Mouse (Mus musculus) kidney, embryonic 14.5 days (tissue): Measurements from ENCODE around the gene Atrnl1. TPM values are rescaled to one million over a fixed set of nuclear protein-coding genes. Genes with fewer than 3 reads are reported as not detected.

Experiments
- ATAC-seq: fragments of 200-750 bp; cut with Nextera tagmentation; 2 replicates; pipeline ENCODE4 v1.8.0; 2017; ENCODE audit warnings: moderate number of reproducible peaks, mild to moderate bottlenecking, moderate TSS enrichment, moderate library complexity; ENCODE audit not compliant: low FRiP score, low TSS enrichment
- H3K27ac ChIP-seq: fragments of 300-500 bp; sonication (generic); 2 replicates; pipeline ENCODE4 v1.5.1; 2014; ENCODE audit warnings: low read depth, mild to moderate bottlenecking, low read length, moderate library complexity, mixed read lengths
- H3K27me3 ChIP-seq: fragments of 300-500 bp; sonication (generic); 2 replicates; pipeline ENCODE4 v1.6.1; 2014; ENCODE audit warnings: mild to moderate bottlenecking, low read length; ENCODE audit not compliant: control insufficient read depth, insufficient read depth
- H3K36me3 ChIP-seq: fragments of 300-500 bp; sonication (generic); 2 replicates; pipeline ENCODE4 v1.6.1; 2014; ENCODE audit warnings: low read length, mixed read lengths; ENCODE audit not compliant: control insufficient read depth, insufficient read depth
- H3K4me1 ChIP-seq: fragments of 300-500 bp; sonication (generic); 2 replicates; pipeline ENCODE4 v1.6.1; 2014; ENCODE audit warnings: low read length, mixed read lengths; ENCODE audit not compliant: control insufficient read depth, insufficient read depth
- H3K4me2 ChIP-seq: fragments of 300-500 bp; sonication (generic); replicated peaks from 2 replicates; pipeline ENCODE4 v1.6.1; 2014; ENCODE audit warnings: low read depth, mild to moderate bottlenecking, low read length
- H3K4me3 ChIP-seq: fragments of 300-500 bp; sonication (generic); 2 replicates; pipeline ENCODE4 v1.5.1; 2014; ENCODE audit warnings: mild to moderate bottlenecking, low read length
- H3K9ac ChIP-seq: fragments of 300-500 bp; sonication (generic); 2 replicates; pipeline ENCODE4 v1.6.1; 2014; ENCODE audit warnings: low read depth, mild to moderate bottlenecking, low read length, moderate library complexity
- H3K9me3 ChIP-seq: fragments of 300-500 bp; sonication (generic); 2 replicates; pipeline ENCODE4 v1.6.1; 2016; ENCODE audit warnings: low read length; ENCODE audit not compliant: control insufficient read depth
- WGBS: fragments of 180-500 bp; shearing (Covaris S2); extraction: QIAGEN DNeasy Blood & Tissue Kit; methylation state at CpG from one replicate; pipeline ENCODE4 v1.1.7; 2014; 5-methylcytosine and 5-hydroxymethylcytosine counted together
- polyA plus RNA-seq: library from polyadenylated mRNA; unstranded; fragments of >200 nt; fragmentation: Nextera tagmentation; extraction: Ambion mirVana; gene quantifications from 2 replicates; pipeline ENCODE4 v1.2.1, GENCODE M21; 2014

Atrnl1 gene
- polyA plus RNA-seq, 1 experiment from 2014 or later, result 10.5 TPM

- ATAC-seq, result no peak
- no peak overlapping the region for H3K27ac ChIP-seq
- WGBS, result 77% methylated on average over 3 of the region's 3 CpGs
- no peaks in the 10 kb centered on the region for H3K27me3 ChIP-seq
- H3K36me3 ChIP-seq, result no peaks in the 10 kb centered on the region
- H3K4me2 ChIP-seq, result no peak overlapping the region
- no peak overlapping the region for H3K4me3 ChIP-seq
- H3K9me3 ChIP-seq, result no peaks in the 10 kb centered on the region
- H3K9ac ChIP-seq, result no peak overlapping the region
- no peaks in the 10 kb centered on the region for H3K4me1 ChIP-seq
Observed at GRCm38 (mm10) chr19:57603593-57603992, 7.2 kb upstream of the Atrnl1 start.

GRCm38 (mm10) chr19:57605941-57606340 lies 4.9 kb upstream of the Atrnl1 start:
- no peaks in the 10 kb centered on the region for H3K36me3 ChIP-seq
- WGBS, result 75% methylated on average over 3 of the region's 3 CpGs
- no peaks in the 10 kb centered on the region for H3K9me3 ChIP-seq
- H3K4me2 ChIP-seq, result no peak overlapping the region
- H3K9ac ChIP-seq, result no peak overlapping the region
- H3K27me3 ChIP-seq, result no peaks in the 10 kb centered on the region
- no peak for ATAC-seq
- H3K4me3 ChIP-seq, result no peak overlapping the region
- H3K27ac ChIP-seq, result no peak overlapping the region
- no peaks in the 10 kb centered on the region for H3K4me1 ChIP-seq

- WGBS, result 78% methylated on average over 10 of the region's 10 CpGs
Observed at GRCm38 (mm10) chr19:57606351-57606750, 4.5 kb upstream of the Atrnl1 start.

GRCm38 (mm10) chr19:57609361-57610057 lies 1.3 kb upstream of the Atrnl1 start:
- 14% methylated on average over 12 of the region's 12 CpGs for WGBS
- Histone ChIP-seq H3K9ac (peak overlapping the region; percentile 95), H3K9me3 (no peaks in the 10 kb centered on the region), H3K27me3 (no peaks in the 10 kb centered on the region), H3K4me3 (peak overlapping the region; percentile 91), H3K27ac (peak overlapping the region; percentile 96), H3K4me2 (peak overlapping the region; percentile 98), H3K36me3 (no peaks in the 10 kb centered on the region), H3K4me1 (no peaks in the 10 kb centered on the region)
- no peak for ATAC-seq

More at GRCm38 (mm10) chr19:57606351-57606750, 4.5 kb upstream of the Atrnl1 start:
- Histone ChIP-seq H3K4me1 (no peaks in the 10 kb centered on the region), H3K4me3 (no peak overlapping the region), H3K4me2 (no peak overlapping the region), H3K9ac (no peak overlapping the region), H3K27me3 (no peaks in the 10 kb centered on the region), H3K9me3 (no peaks in the 10 kb centered on the region), H3K27ac (no peak overlapping the region), H3K36me3 (no peaks in the 10 kb centered on the region)
- ATAC-seq, result no peak

GRCm38 (mm10) chr19:57610058-57610475 lies 767 bp upstream of the Atrnl1 start:
- H3K4me3 ChIP-seq, result peak overlapping the region; percentile 91
- WGBS, result 0% methylated on average over 21 of the region's 21 CpGs
- peak overlapping the region; percentile 98 for H3K4me2 ChIP-seq
- no peaks in the 10 kb centered on the region for H3K9me3 ChIP-seq
- no peaks in the 10 kb centered on the region for H3K4me1 ChIP-seq
- no peak for ATAC-seq
- H3K9ac ChIP-seq, result peak overlapping the region; percentile 95
- peak overlapping the region; percentile 96 for H3K27ac ChIP-seq
- H3K36me3 ChIP-seq, result no peaks in the 10 kb centered on the region
- H3K27me3 ChIP-seq, result no peaks in the 10 kb centered on the region

GRCm38 (mm10) chr19:57611291-57612178 lies 701 bp downstream of the Atrnl1 start:
- no peaks in the 10 kb centered on the region for H3K27me3 ChIP-seq
- H3K4me1 ChIP-seq, result no peaks in the 10 kb centered on the region
- H3K9ac ChIP-seq, result peak overlapping the region; percentile 95
- H3K4me2 ChIP-seq, result peak overlapping the region; percentile 98
- peak overlapping the region; percentile 96 for H3K27ac ChIP-seq
- WGBS, result 1% methylated on average over 50 of the region's 57 CpGs
- no peaks in the 10 kb centered on the region for H3K36me3 ChIP-seq
- peak; percentile 83 for ATAC-seq
- H3K4me3 ChIP-seq, result peak overlapping the region; percentile 91
- no peaks in the 10 kb centered on the region for H3K9me3 ChIP-seq

GRCm38 (mm10) chr19:57612179-57612472 lies 1.3 kb downstream of the Atrnl1 start:
- no peaks in the 10 kb centered on the region for H3K4me1 ChIP-seq
- H3K27me3 ChIP-seq, result no peaks in the 10 kb centered on the region
- H3K9ac ChIP-seq, result peak overlapping the region; percentile 95; the same call in 1 of the 2 replicates
- peak overlapping the region; percentile 91 for H3K4me3 ChIP-seq
- ATAC-seq, result no peak
- no peaks in the 10 kb centered on the region for H3K9me3 ChIP-seq
- 6% methylated on average over 2 of the region's 2 CpGs for WGBS
- H3K27ac ChIP-seq, result no peak overlapping the region
- H3K36me3 ChIP-seq, result no peaks in the 10 kb centered on the region
- H3K4me2 ChIP-seq, result peak overlapping the region; percentile 98

GRCm38 (mm10) chr19:57615972-57616621 lies 5.3 kb downstream of the Atrnl1 start:
- Histone ChIP-seq H3K4me3 (no peak overlapping the region), H3K36me3 (no peaks in the 10 kb centered on the region), H3K27ac (no peak overlapping the region), H3K9me3 (no peaks in the 10 kb centered on the region), H3K4me1 (no peaks in the 10 kb centered on the region), H3K27me3 (no peaks in the 10 kb centered on the region), H3K4me2 (no peak overlapping the region), H3K9ac (no peak overlapping the region)
- no peak for ATAC-seq
- WGBS, result 87% methylated on average over 9 of the region's 9 CpGs
